Mouse (Mus musculus): Measurements from ENCODE around the gene Gm49378.

DNA sequence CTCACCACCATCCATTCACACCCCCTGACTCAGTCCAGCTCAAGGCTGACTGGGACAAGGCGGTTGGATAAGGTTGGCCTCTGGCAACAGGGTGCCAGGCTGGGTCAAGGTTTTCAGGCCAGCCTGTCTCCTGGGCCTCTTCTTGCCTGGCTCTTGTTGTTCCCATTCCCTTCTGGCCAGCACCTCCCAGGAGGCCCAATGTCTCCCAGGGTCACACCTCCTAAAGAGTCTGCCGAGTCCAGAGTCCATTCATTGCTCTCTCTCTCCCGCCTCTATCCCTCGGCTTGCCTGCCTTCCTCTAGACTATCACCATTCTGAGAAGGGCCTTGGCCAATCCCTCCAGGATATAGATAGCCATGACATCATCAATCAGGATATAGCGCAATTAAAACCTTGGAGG is 20.3 kb upstream of the Gm49378 start:
- TF ChIP-seq CTCF (IDR thresholded peaks at IDR 0.05; ENCODE audit: low read depth): no peak
- no peak for TF ChIP-seq EP300 (IDR thresholded peaks at IDR 0.05; ENCODE audit: low read depth)
